Mouse (Mus musculus) neural tube, embryonic 10.5 days (tissue): Measurements from ENCODE around the gene Tex50.

Experiments used
- DNase-seq: peaks from one replicate; pipeline ENCODE4 v3.0.0-alpha.2; 2017; ENCODE audit warnings: low spot score; ENCODE audit errors: extremely low spot score

The Tex50 gene

DNA sequence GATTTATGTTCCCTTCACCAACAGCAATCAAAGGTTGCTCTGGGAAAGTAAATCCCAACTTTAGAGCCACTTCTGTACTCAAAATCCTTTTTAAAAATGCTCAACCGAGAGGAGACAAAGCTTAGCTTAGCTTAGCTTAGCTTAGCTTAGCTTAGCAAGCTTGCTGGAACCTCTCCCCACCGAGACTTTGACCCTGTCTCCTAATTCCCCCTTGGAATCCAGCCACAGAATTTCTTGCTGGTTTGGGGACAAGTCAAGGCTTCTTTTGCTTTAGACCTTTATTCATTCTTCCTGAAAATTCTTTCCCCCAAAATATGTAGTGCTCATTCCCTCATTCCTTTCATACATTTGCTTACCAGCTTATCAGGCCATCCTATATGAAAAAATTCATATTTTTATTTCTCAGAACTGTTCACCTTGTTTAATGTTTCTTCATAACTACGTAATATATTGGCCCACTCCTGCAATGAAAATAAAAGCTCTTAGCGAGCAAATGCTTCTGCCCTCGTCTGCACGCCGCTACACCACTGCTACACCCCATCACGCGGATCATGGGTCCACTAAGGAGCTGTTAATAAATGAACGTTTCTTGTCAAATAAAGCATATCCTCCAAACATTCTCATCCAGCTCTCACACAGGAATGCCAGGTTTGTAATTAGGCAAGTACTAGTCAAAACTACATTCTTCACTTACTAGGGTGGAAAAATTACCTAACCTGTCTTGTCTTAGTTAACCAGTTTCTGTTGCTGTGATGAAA, 36.3 kb downstream of the Tex50 start:
- no peak for DNase-seq

DNA sequence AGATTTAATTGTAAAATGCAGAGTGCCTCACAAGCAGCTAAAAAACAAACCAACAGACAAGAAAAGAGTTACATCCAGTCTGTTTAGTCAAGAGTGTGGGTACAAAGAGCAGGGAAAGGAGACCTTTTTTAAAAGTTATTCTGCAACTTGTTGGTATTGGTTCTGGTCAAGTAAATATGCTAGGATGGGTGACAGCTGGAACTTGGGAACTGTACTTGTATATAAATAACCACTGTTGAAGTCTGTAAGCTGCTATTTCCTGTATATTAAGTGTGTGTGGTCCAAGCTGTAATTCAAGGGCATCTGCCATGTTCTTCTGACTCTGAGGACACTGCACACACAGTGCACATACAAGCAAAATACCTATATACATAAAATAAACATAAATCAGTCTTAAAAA, 44.5 kb downstream of the Tex50 start:
- no peak for DNase-seq

DNA sequence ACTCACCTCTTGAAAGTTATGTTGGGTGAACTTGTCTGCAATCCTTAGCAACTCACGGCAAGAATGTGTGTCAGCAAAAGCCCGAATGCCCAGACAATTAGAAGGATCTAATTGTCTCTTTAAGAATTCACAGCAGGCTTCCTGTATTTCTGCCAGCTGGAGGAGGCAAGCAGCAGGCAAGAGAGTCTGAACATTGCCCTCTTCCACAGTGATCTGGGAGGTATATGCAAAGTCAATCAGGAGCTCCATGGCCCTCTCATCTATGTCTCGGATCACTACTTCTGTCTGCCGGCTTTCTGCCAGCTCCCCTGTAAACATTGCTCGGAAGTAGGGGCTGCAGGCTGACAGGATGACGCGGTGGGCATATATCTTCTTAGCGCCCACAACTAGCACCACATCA, 49.9 kb downstream of the Tex50 start:
- DNase-seq = no peak
